Mouse (Mus musculus) midbrain, embryonic 13.5 days (tissue): Measurements from ENCODE around the gene Phykpl. TPM values are rescaled to one million over a fixed set of nuclear protein-coding genes. Genes with fewer than 3 reads are reported as not detected.

ENCODE experiments used
- ATAC-seq: fragments of 200-750 bp; cut with Nextera tagmentation; 2 replicates; pipeline ENCODE4 v1.8.0; 2017; ENCODE audit warnings: mild to moderate bottlenecking, moderate TSS enrichment, moderate library complexity
- H3K27ac ChIP-seq: fragments of 300-500 bp; sonication (generic); 2 replicates; pipeline ENCODE4 v1.5.1; 2015; ENCODE audit warnings: inconsistent platforms, mild to moderate bottlenecking, moderate library complexity
- H3K27me3 ChIP-seq: fragments of 300-500 bp; sonication (generic); 2 replicates; pipeline ENCODE4 v1.6.1; 2015; ENCODE audit warnings: mild to moderate bottlenecking, inconsistent platforms
- H3K36me3 ChIP-seq: fragments of 300-500 bp; sonication (generic); 2 replicates; pipeline ENCODE4 v1.6.1; 2015; ENCODE audit warnings: mild to moderate bottlenecking, inconsistent platforms
- H3K4me1 ChIP-seq: fragments of 300-500 bp; sonication (generic); replicated peaks from 2 replicates; pipeline ENCODE4 v1.6.1; 2015; ENCODE audit warnings: inconsistent platforms
- H3K4me2 ChIP-seq: fragments of 300-500 bp; sonication (generic); replicated peaks from 2 replicates; pipeline ENCODE4 v1.6.1; 2015; ENCODE audit warnings: moderate library complexity, mild to moderate bottlenecking, inconsistent platforms
- H3K4me3 ChIP-seq: fragments of 300-500 bp; sonication (generic); replicated peaks from 2 replicates; pipeline ENCODE4 v1.5.1; 2015; ENCODE audit warnings: mild to moderate bottlenecking, inconsistent platforms
- H3K9ac ChIP-seq: fragments of 300-500 bp; sonication (generic); replicated peaks from 2 replicates; pipeline ENCODE4 v1.6.1; 2015; ENCODE audit warnings: mild to moderate bottlenecking, inconsistent platforms
- H3K9me3 ChIP-seq: fragments of 300-500 bp; sonication (generic); 2 replicates; pipeline ENCODE4 v1.6.1; 2016; ENCODE audit warnings: mild to moderate bottlenecking, inconsistent platforms
- WGBS: fragments of 180-500 bp; shearing (Covaris S2); methylation state at CpG from one replicate; pipeline ENCODE4 v1.1.7; 2015; 5-methylcytosine and 5-hydroxymethylcytosine counted together
- polyA plus RNA-seq: library from polyadenylated mRNA; unstranded; fragments of >200 nt; fragmentation: Nextera tagmentation; extraction: Ambion mirVana; gene quantifications from 2 replicates; pipeline ENCODE4 v1.2.1, GENCODE M21; 2015

Phykpl gene
- polyA plus RNA-seq, 1 experiment from 2014 or later = 14.6 TPM

DNA sequence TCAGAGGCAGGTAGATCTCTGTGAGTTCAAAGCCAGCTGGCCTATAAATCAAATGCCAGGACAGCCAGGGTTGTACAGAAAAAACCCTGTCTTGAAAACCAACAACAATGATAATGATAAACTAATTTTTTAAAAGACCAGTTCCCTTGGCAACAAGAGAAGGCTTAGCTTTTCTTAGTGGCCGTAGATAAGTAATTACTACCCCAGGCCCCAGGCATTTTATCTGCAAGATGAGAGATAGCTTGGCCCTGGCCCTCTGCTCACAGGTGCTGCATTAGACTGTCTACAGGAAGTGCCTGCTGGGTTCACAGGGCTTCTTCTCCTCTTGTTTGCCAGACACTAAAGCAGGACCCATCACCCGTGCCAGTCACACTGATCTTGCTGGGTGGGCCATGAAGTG is 29.5 kb upstream of the Phykpl start:
- 69% methylated on average over 2 of the region's 2 CpGs for WGBS
- H3K4me2 ChIP-seq = no peak overlapping the region
- no peak for ATAC-seq

DNA sequence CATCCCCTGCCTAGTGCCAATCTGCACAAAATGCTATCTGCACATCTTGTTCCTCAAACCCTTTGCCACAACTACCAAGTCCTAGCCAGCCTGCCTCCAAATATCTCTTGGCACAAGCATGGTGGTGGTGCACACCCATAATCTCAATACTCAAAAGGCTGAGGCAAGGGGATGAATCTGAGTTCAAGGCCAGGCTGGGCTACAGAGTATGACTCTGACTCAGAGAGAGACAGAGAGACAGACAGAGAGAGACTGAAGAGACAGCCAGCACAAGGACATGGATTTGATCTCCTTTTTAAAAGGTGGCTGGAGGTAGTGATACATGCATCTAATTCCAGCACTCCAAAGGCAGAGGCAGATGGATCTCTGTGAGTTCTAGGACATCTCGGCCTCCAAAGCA is 21.3 kb upstream of the Phykpl start:
- Histone ChIP-seq H3K27me3 (no peaks in the 10 kb centered on the region), H3K9ac (no peak overlapping the region), H3K9me3 (no peaks in the 10 kb centered on the region), H3K4me3 (no peak overlapping the region), H3K4me1 (no peaks in the 10 kb centered on the region), H3K4me2 (no peak overlapping the region), H3K36me3 (no peaks in the 10 kb centered on the region), H3K27ac (no peak overlapping the region)
- WGBS = 83% methylated on average over 1 of the region's 1 CpGs
- ATAC-seq = no peak

More for the DNA sequence above, 29.5 kb upstream of the Phykpl start:
- Histone ChIP-seq H3K4me3 (no peak overlapping the region), H3K4me1 (peaks cover 10% of the 10 kb centered on the region; the same call in 1 of the 2 replicates), H3K27me3 (no peaks in the 10 kb centered on the region), H3K36me3 (no peaks in the 10 kb centered on the region), H3K9ac (no peak overlapping the region), H3K27ac (no peak overlapping the region), H3K9me3 (no peaks in the 10 kb centered on the region)

DNA sequence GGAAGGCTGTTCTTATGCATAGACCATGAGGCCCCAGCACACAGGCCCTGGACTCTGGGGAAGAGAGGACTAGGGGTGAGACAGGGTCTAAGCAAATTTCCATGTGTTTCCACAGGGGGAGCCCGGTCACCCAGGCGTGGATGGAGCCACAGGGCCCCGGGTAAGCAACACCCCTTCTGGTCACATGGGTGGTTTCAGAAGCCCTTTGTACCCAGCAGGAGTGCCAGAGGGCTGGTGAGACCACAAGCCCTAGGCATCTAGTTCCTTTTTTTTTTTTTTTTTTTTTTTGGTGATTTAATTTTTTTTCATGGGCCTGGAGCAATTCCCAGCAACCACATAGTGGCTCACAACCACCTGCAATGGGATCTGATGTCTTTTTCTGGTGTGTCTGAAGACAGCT is 19.5 kb upstream of the Phykpl start:
- Histone ChIP-seq H3K4me2 (no peak overlapping the region), H3K4me1 (no peaks in the 10 kb centered on the region), H3K27me3 (no peaks in the 10 kb centered on the region), H3K27ac (no peak overlapping the region), H3K9ac (no peak overlapping the region), H3K4me3 (no peak overlapping the region), H3K36me3 (no peaks in the 10 kb centered on the region), H3K9me3 (no peaks in the 10 kb centered on the region)
- ATAC-seq = no peak
- 30% methylated on average over 3 of the region's 3 CpGs for WGBS

DNA sequence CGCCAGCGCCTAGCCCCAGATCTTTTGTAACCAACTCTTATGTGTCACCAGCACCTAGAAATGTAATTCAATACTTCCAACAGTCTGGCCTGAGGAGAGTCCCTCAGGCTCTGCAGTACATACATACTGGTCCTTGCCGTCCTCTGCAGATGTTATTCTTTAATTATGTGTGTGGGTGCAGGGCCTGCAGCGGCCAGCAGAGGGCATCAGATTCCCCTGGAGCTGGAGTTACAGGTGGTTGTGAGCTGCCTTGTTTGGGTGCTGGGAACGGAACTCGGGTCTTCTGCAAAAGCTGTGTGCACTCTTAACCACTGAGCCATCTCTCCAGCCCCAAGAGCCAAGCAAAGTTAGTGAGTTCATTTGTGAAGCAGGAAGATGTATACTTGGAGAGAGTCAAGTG is 18.6 kb upstream of the Phykpl start:
- ATAC-seq = no peak
- H3K4me3 ChIP-seq = no peak overlapping the region
- H3K9ac ChIP-seq = no peak overlapping the region
- no peak overlapping the region for H3K4me2 ChIP-seq
- H3K27ac ChIP-seq = no peak overlapping the region
- WGBS = 91% methylated on average over 6 of the region's 6 CpGs
- no peaks in the 10 kb centered on the region for H3K27me3 ChIP-seq
- no peaks in the 10 kb centered on the region for H3K36me3 ChIP-seq
- no peaks in the 10 kb centered on the region for H3K9me3 ChIP-seq
- H3K4me1 ChIP-seq = no peaks in the 10 kb centered on the region

DNA sequence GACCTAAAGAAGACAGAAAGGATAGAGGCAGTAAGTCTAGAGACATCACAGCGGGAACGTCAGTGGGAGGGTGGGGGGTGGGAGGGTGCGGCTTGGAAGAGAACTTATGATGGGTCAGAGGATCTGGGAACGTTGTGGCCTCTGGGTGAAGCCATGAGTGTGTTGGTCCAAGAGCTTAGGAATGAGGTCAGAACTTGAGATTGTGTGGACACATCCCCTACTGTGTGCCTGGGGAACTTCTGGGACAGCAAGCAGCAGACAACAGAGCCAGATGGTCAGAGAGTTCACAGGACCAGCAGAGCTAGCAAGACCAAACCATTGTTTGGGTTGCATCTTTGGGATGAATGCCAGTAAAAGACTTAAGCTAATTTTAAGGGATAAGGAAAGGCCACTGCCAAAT is 15.8 kb upstream of the Phykpl start:
- H3K9me3 ChIP-seq = no peaks in the 10 kb centered on the region
- no peak for ATAC-seq
- H3K36me3 ChIP-seq = no peaks in the 10 kb centered on the region
- H3K9ac ChIP-seq = no peak overlapping the region
- H3K27ac ChIP-seq = no peak overlapping the region
- no peaks in the 10 kb centered on the region for H3K27me3 ChIP-seq
- H3K4me1 ChIP-seq = no peaks in the 10 kb centered on the region
- H3K4me2 ChIP-seq = no peak overlapping the region
- 89% methylated on average over 4 of the region's 4 CpGs for WGBS
- no peak overlapping the region for H3K4me3 ChIP-seq

DNA sequence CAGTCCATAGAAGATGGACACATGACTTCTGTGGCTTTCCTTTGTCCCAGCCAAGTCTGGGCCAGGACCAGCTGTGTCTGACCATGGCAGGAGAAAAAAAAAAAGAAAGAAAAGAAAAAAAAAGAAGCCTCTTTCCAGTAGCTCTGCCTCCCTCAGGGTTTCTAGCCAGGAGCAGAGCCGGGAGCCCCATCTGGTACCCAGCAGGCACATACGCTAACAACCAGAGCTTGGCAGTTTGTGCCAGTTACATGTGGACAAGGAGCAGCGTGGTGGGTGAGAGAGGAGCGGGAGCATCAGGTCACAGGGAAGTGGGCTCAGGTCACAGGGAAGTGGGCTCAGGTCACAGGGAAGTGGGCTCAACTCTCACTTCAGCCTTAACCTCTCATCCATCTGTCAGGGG is 8.1 kb upstream of the Phykpl start:
- Histone ChIP-seq H3K9ac (no peak overlapping the region), H3K4me2 (no peak overlapping the region), H3K4me3 (no peak overlapping the region), H3K27me3 (no peaks in the 10 kb centered on the region), H3K36me3 (no peaks in the 10 kb centered on the region), H3K4me1 (no peaks in the 10 kb centered on the region), H3K27ac (0 out of 2 replicates have a peak overlapping the region, but pooled peaks have one; percentile 10), H3K9me3 (no peaks in the 10 kb centered on the region)
- 74% methylated on average over 4 of the region's 4 CpGs for WGBS
- ATAC-seq = no peak

DNA sequence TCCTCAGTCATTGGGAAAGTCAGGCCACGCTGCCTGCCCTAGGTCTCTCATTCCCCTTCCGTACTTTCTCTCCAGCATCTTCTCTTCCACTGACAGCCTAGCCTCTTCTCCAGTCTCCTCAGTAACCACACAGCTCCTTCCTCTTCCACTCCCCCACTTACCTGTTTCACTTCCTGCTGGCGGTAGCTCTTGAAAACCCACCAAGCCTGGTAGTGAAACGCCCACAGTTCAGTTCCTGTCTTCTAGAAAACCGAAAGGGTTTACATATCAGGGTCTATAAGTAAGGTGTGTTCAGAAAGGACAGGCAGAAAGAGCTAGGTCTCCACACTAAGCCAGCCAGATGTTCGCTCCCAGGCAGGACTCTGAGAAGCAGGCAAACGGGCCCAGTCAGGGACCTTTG is 7.0 kb upstream of the Phykpl start:
- H3K27ac ChIP-seq = no peak overlapping the region
- no peaks in the 10 kb centered on the region for H3K9me3 ChIP-seq
- no peak for ATAC-seq
- no peak overlapping the region for H3K9ac ChIP-seq
- H3K4me1 ChIP-seq = no peaks in the 10 kb centered on the region
- no peak overlapping the region for H3K4me3 ChIP-seq
- WGBS = 87% methylated on average over 7 of the region's 7 CpGs
- no peaks in the 10 kb centered on the region for H3K27me3 ChIP-seq
- no peak overlapping the region for H3K4me2 ChIP-seq
- no peaks in the 10 kb centered on the region for H3K36me3 ChIP-seq

DNA sequence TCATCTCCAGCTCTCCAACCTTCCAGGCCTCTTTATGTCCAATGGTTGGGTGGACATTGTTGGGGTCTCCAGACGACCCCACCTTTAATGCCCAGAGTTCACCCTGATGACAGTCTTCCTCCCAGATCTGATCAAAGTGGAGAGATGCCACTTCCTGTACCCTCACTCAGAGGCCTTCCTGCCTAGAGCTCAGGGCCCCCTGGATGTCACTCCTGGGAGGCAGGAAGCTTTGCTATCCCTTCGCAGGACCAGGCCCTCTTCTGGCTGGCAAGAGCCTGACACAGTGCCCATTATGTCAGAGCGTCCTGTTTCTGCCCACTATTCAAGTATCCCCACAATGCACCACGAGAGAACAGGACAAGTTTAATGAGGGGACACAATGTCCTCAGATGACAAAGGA is 5.5 kb upstream of the Phykpl start:
- H3K4me3 ChIP-seq = no peak overlapping the region
- H3K27ac ChIP-seq = no peak overlapping the region
- no peaks in the 10 kb centered on the region for H3K27me3 ChIP-seq
- H3K4me1 ChIP-seq = peaks cover 10% of the 10 kb centered on the region
- H3K4me2 ChIP-seq = no peak overlapping the region
- no peaks in the 10 kb centered on the region for H3K36me3 ChIP-seq
- 60% methylated on average over 4 of the region's 4 CpGs for WGBS
- ATAC-seq = no peak
- H3K9me3 ChIP-seq = no peaks in the 10 kb centered on the region
- no peak overlapping the region for H3K9ac ChIP-seq

DNA sequence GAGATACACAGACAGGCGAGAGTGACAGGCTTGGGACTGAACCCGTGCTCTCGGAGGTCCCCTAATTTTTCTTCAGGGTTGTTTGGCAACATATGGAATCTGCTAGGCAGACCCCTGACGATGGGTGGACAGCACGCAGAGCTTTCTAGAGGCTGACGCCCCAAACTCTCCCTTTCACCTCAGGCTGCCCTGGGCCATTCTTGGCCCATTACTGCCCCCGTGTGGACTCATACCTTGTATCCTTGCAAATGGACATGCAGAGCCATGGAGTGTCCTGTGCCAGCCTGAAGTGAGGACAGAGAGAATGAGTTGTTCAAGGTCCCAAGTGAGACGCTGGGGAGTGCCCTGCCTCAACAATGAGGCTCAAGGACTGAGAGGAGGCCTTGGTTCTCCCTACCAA is 1.8 kb upstream of the Phykpl start:
- H3K4me2 ChIP-seq = no peak overlapping the region
- no peak for ATAC-seq
- peaks cover 16% of the 10 kb centered on the region for H3K36me3 ChIP-seq
- H3K9me3 ChIP-seq = no peaks in the 10 kb centered on the region
- 26% methylated on average over 8 of the region's 8 CpGs for WGBS
- no peaks in the 10 kb centered on the region for H3K27me3 ChIP-seq
- H3K4me3 ChIP-seq = no peak overlapping the region
- peaks cover 30% of the 10 kb centered on the region for H3K4me1 ChIP-seq
- no peak overlapping the region for H3K27ac ChIP-seq
- H3K9ac ChIP-seq = no peak overlapping the region

DNA sequence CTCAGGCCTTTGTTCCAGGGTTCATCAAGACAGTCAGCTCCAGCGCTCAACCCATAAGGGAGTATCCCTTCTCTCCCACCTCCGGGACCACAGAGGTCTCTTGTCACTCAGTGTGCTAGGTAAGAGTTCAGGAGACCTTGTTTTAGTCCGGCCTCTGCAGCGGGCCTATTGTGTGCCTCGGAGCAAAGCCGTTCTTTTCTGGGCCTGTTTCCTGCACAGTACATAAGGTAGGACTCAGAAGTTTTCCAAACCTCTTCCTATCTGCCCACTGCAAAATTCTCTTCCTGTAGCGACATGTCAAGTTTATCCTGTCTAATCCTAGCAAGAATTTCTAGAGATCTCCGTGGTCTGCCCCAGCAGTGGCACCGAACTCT is 513 bp upstream of the Phykpl start:
- 8% methylated on average over 9 of the region's 9 CpGs for WGBS
- Histone ChIP-seq H3K9me3 (no peaks in the 10 kb centered on the region), H3K4me2 (peak overlapping the region; percentile 64), H3K27me3 (no peaks in the 10 kb centered on the region), H3K4me1 (peaks cover 32% of the 10 kb centered on the region), H3K9ac (peak overlapping the region; percentile 75), H3K36me3 (peaks cover 29% of the 10 kb centered on the region), H3K27ac (peak overlapping the region; percentile 93), H3K4me3 (peak overlapping the region; percentile 50)
- ATAC-seq = peak; percentile 25

DNA sequence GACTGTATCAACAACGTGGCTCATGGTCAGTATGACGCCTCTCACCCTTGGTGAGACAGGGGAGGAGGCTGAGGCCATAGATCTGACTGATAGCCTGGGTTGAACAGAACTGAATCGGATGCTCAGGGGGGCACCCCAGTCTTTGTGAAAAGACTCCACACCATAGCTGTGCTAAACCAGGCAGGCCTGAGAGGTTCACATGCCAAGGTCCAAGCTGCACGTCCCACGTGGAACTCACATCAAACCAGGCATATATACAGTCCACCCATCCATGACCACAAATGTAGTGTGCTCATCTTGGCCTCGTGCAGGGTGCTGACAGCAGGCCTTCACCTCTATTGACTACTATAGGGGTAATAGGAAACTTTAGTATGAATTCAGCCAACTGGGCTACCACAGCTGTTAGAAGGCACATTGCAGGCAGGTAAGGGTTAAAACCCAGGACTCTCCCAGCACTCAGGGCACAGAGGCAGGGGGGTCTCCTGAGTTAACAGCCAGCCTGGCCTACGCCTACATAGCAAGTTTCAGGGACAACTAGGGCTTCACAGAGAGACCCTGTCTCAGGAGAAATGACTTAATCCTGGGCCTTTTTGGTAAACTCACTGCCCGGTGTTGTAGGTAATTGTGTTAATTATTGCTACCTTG is 1.2 kb downstream of the Phykpl start:
- H3K4me1 ChIP-seq = peaks cover 32% of the 10 kb centered on the region
- H3K27ac ChIP-seq = peak overlapping the region; percentile 93
- H3K36me3 ChIP-seq = peaks cover 46% of the 10 kb centered on the region
- peak; percentile 15; the same call in 1 of the 2 replicates for ATAC-seq
- H3K27me3 ChIP-seq = no peaks in the 10 kb centered on the region
- H3K4me2 ChIP-seq = peak overlapping the region; percentile 64
- no peaks in the 10 kb centered on the region for H3K9me3 ChIP-seq
- H3K4me3 ChIP-seq = peak overlapping the region; percentile 50
- peak overlapping the region; percentile 75 for H3K9ac ChIP-seq
- 60% methylated on average over 8 of the region's 8 CpGs for WGBS

DNA sequence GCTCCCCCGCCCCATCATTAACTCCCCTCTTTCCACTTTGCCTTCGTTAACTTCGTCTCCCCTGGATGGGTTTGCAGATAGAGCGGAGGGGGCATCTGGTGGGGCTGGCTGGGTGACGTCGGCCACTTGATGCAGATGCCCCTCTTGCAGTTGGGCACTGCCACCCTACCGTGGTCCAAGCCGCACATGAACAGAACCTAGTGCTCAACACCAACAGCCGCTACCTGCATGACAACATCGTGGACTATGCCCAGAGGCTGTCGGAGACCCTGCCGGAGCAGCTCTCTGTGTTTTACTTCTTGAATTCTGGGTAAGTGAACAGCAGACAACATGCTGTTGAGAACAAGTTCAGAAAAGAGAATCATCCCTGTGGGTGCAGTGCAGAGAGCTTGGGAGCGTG is 1.9 kb downstream of the Phykpl start:
- H3K4me3 ChIP-seq = no peak overlapping the region
- H3K36me3 ChIP-seq = peaks cover 53% of the 10 kb centered on the region
- no peak overlapping the region for H3K9ac ChIP-seq
- ATAC-seq = no peak
- WGBS = 94% methylated on average over 13 of the region's 13 CpGs
- no peak overlapping the region; the same call in 1 of the 2 replicates for H3K27ac ChIP-seq
- no peak overlapping the region for H3K4me2 ChIP-seq
- H3K4me1 ChIP-seq = peaks cover 32% of the 10 kb centered on the region
- H3K27me3 ChIP-seq = no peaks in the 10 kb centered on the region
- H3K9me3 ChIP-seq = no peaks in the 10 kb centered on the region

DNA sequence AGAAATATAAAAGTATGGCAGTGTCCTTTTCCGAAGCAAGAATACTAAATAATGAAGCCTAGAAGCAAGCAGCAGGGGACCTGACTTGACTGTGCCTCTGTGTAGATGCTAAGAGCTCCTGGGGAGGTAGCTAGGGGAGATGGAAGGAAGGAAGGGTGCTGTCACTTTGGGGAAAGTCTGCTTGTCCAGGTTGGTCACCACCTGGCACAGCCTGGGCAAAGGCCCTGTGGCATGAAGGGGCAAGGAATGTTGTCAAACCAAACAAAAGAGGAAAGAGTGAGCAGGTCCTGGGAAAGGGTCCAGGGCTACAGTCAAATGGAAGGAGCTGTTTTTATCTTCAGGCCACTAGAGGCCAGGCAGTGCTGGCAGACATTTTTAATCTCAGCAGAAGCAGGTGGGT is 2.5 kb downstream of the Phykpl start:
- peaks cover 59% of the 10 kb centered on the region for H3K36me3 ChIP-seq
- no peak overlapping the region for H3K9ac ChIP-seq
- no peak overlapping the region; the same call in 1 of the 2 replicates for H3K27ac ChIP-seq
- H3K4me1 ChIP-seq = peaks cover 32% of the 10 kb centered on the region
- H3K9me3 ChIP-seq = no peaks in the 10 kb centered on the region
- H3K4me2 ChIP-seq = no peak overlapping the region
- no peak for ATAC-seq
- H3K27me3 ChIP-seq = no peaks in the 10 kb centered on the region
- WGBS = 91% methylated on average over 1 of the region's 1 CpGs
- H3K4me3 ChIP-seq = no peak overlapping the region
